Comparison of ENCODE assay signal across 9 mouse cellular contexts in genomic region chr1:91968710-91969379, GRCm38 (mm10).
DNase-seq lines count a peak whose midpoint lies in the region; ATAC-seq and TF ChIP-seq lines count a peak whose summit lies in the region.
"Had no signal": no experiment of that assay in that cellular context is flagged by ENCODE, and none has a peak within 500 bp of the region (broad histone marks: within the 10 kb centered on the region; RNA-seq: fewer than 3 reads in every experiment).

No protein-coding gene starts in this region.

- H3K79me2 ChIP-seq in C2C12 (ENCODE audit: control insufficient read depth, insufficient read depth): no peaks in the 10 kb centered on the region

- H3K9ac ChIP-seq in forebrain, embryonic 14.5 days (ENCODE audit: low read length): no peak overlapping the region
- no peak overlapping the region for H3K9ac ChIP-seq in forebrain, embryonic 12.5 days
- H3K9ac ChIP-seq in midbrain, embryonic 14.5 days (replicated peaks; ENCODE audit: low read length): no peak overlapping the region

- no peak for ATAC-seq in forebrain, embryonic 14.5 days
- ATAC-seq in forebrain, embryonic 12.5 days (ENCODE audit: low FRiP score): no peak
- no peak for ATAC-seq in midbrain, embryonic 14.5 days (ENCODE audit: low FRiP score, low TSS enrichment)

- H3K79me3 ChIP-seq in C2C12 (ENCODE audit: low read depth): no peaks in the 10 kb centered on the region

- H3K9me3 ChIP-seq in forebrain, embryonic 14.5 days (replicated peaks; ENCODE audit: control insufficient read depth, low read length): no peaks in the 10 kb centered on the region
- H3K9me3 ChIP-seq in forebrain, embryonic 12.5 days: no peaks in the 10 kb centered on the region
- H3K9me3 ChIP-seq in midbrain, embryonic 14.5 days (ENCODE audit: control insufficient read depth, low read length): no peaks in the 10 kb centered on the region
- H3K9me3 ChIP-seq: G1E had no signal

- DNase-seq in forebrain, embryonic 14.5 days (ENCODE audit: low spot score): peak; percentile 76
- peak; percentile 17 for DNase-seq in cerebellum, adult 11-12 months
- peak; percentile 19 to 51 for DNase-seq in frontal cortex, postnatal 10 days (ENCODE audit: low spot score in 2 of 2)
- peak; percentile 51 to 65 for DNase-seq in layer of hippocampus, postnatal 14 days (ENCODE audit: low spot score in 2 of 2)
- peak; percentile 87 for DNase-seq in midbrain, embryonic 14.5 days
- peak; percentile 77 for DNase-seq in thymus, postnatal 4 days

- peak; percentile 29 for TF ChIP-seq CTCF in C2C12 (IDR thresholded peaks at IDR 0.05; ENCODE audit: control insufficient read depth, insufficient read depth, insufficient read length)

- H3K27ac ChIP-seq in forebrain, embryonic 14.5 days (ENCODE audit: low read depth, low read length): no peak overlapping the region
- H3K27ac ChIP-seq in forebrain, embryonic 12.5 days: no peak overlapping the region
- peak overlapping the region; percentile 38; the same call in 1 of the 2 replicates for H3K27ac ChIP-seq in midbrain, embryonic 14.5 days (replicated peaks; ENCODE audit: low read depth, low read length)

- H3K36me3 ChIP-seq in forebrain, embryonic 14.5 days (ENCODE audit: control insufficient read depth, insufficient read depth, low read length): peaks cover 91% of the 10 kb centered on the region
- H3K36me3 ChIP-seq in forebrain, embryonic 12.5 days (replicated peaks): peaks cover 91% of the 10 kb centered on the region
- H3K36me3 ChIP-seq in C2C12 (ENCODE audit: control insufficient read depth, insufficient read depth): peaks cover 6% of the 10 kb centered on the region
- H3K36me3 ChIP-seq in midbrain, embryonic 14.5 days (ENCODE audit: control insufficient read depth, insufficient read depth, low read length): peaks cover 78% of the 10 kb centered on the region

- H3K4me2 ChIP-seq in forebrain, embryonic 14.5 days (ENCODE audit: low read length): no peak overlapping the region
- no peak overlapping the region for H3K4me2 ChIP-seq in forebrain, embryonic 12.5 days
- no peak overlapping the region for H3K4me2 ChIP-seq in midbrain, embryonic 14.5 days (ENCODE audit: low read length)

- H3K27me3 ChIP-seq in forebrain, embryonic 14.5 days (replicated peaks; ENCODE audit: control insufficient read depth, insufficient read depth, low read length): no peaks in the 10 kb centered on the region
- H3K27me3 ChIP-seq in forebrain, embryonic 12.5 days: no peaks in the 10 kb centered on the region
- H3K27me3 ChIP-seq in C2C12 (ENCODE audit: control insufficient read depth, insufficient read depth, insufficient read length): no peaks in the 10 kb centered on the region
- H3K27me3 ChIP-seq in midbrain, embryonic 14.5 days (ENCODE audit: control insufficient read depth, insufficient read depth, low read length): no peaks in the 10 kb centered on the region

- no peak overlapping the region for H3K4me3 ChIP-seq in forebrain, embryonic 14.5 days (ENCODE audit: low read depth, low read length)
- no peak overlapping the region for H3K4me3 ChIP-seq in forebrain, embryonic 12.5 days (replicated peaks)
- H3K4me3 ChIP-seq in C2C12 (ENCODE audit: insufficient read depth, poor library complexity, severe bottlenecking): no peak overlapping the region
- no peak overlapping the region for H3K4me3 ChIP-seq in midbrain, embryonic 14.5 days (replicated peaks; ENCODE audit: low read depth, low read length)

- no peak overlapping the region for H3ac ChIP-seq in C2C12 (ENCODE audit: control insufficient read depth, insufficient read length, low read depth)

- no peaks in the 10 kb centered on the region for H3K4me1 ChIP-seq in forebrain, embryonic 14.5 days (ENCODE audit: control insufficient read depth, insufficient read depth, low read length)
- 0 out of 2 replicates have a peak, but pooled peaks cover 2% of the 10 kb centered on the region for H3K4me1 ChIP-seq in forebrain, embryonic 12.5 days
- H3K4me1 ChIP-seq in midbrain, embryonic 14.5 days (ENCODE audit: control insufficient read depth, insufficient read depth, low read length): no peaks in the 10 kb centered on the region

- 56% methylated on average over 5 of the region's 5 CpGs for WGBS in forebrain, embryonic 14.5 days
- 62% methylated on average over 5 of the region's 5 CpGs for WGBS in forebrain, embryonic 12.5 days
- 66% methylated on average over 5 of the region's 5 CpGs for WGBS in midbrain, embryonic 14.5 days

TF ChIP-seq in C2C12, 6 proteins besides CTCF, POLR2A, EP300 and RAD21:
- TF ChIP-seq FOSL1 (IDR thresholded peaks at IDR 0.05; ENCODE audit: insufficient read depth, low read length, poor library complexity, severe bottlenecking): no peak
TF ChIP-seq in C2C12: peak in this region for 0.

Comparison
In these comparisons a context has a peak if more than half of its experiments do, and no peak if none do; other contexts are left out.
1. DNase-seq: peak in every context shown above with its lines; median percentile 87 in midbrain, embryonic 14.5 days; 77 in thymus, postnatal 4 days; 76 in forebrain, embryonic 14.5 days; 58 in layer of hippocampus, postnatal 14 days; 35 in frontal cortex, postnatal 10 days; 17 in cerebellum, adult 11-12 months.